Mouse (Mus musculus): ENCODE results near the gene Zc3h12c.

The Zc3h12c gene

GRCm38 (mm10) chr9:52167863-52168685 lies at the start of gene Zc3h12c:
Gene Zc3h12c, minus strand, starts transcription at chr9:52168572.
- DNase-seq = peak; percentile 66 to 82

- peak; percentile 48 to 69 for DNase-seq
These were observed 49.3 kb upstream of the Zc3h12c start for GRCm38 (mm10) chr9:52217636-52218035.

GRCm38 (mm10) chr9:52215291-52215690 lies 46.9 kb upstream of the Zc3h12c start:
- DNase-seq = no peak

GRCm38 (mm10) chr9:52212416-52212815 lies 44.0 kb upstream of the Zc3h12c start:
- no peak for DNase-seq

GRCm38 (mm10) chr9:52208510-52209030 lies 40.2 kb upstream of the Zc3h12c start:
- DNase-seq = no peak

- DNase-seq = no peak
These were observed 34.8 kb upstream of the Zc3h12c start for GRCm38 (mm10) chr9:52203189-52203588.

- DNase-seq = peak in 1 of 2 experiments; percentile 14
These were observed 31.9 kb upstream of the Zc3h12c start for GRCm38 (mm10) chr9:52200271-52200670.

GRCm38 (mm10) chr9:52195853-52196252 lies 27.5 kb upstream of the Zc3h12c start:
- no peak for DNase-seq

GRCm38 (mm10) chr9:52193851-52194250 lies 25.5 kb upstream of the Zc3h12c start:
- DNase-seq = no peak

GRCm38 (mm10) chr9:52190907-52191306 lies 22.5 kb upstream of the Zc3h12c start:
- DNase-seq = no peak

- DNase-seq = no peak
These were observed 19.7 kb upstream of the Zc3h12c start for GRCm38 (mm10) chr9:52188106-52188505.

- no peak for DNase-seq
These were observed 18.0 kb upstream of the Zc3h12c start for GRCm38 (mm10) chr9:52186296-52186941.

GRCm38 (mm10) chr9:52181419-52181818 lies 13.0 kb upstream of the Zc3h12c start:
- no peak for DNase-seq

- DNase-seq = peak in 1 of 2 experiments; percentile 13
These were observed 12.5 kb upstream of the Zc3h12c start for GRCm38 (mm10) chr9:52180851-52181250.

- DNase-seq = no peak
These were observed 7.0 kb upstream of the Zc3h12c start for GRCm38 (mm10) chr9:52175257-52175859.

- DNase-seq = no peak
These were observed 6.3 kb upstream of the Zc3h12c start for GRCm38 (mm10) chr9:52174671-52175111.

- DNase-seq = no peak
These were observed 5.6 kb upstream of the Zc3h12c start for GRCm38 (mm10) chr9:52173937-52174336.

GRCm38 (mm10) chr9:52172550-52172949 lies 4.2 kb upstream of the Zc3h12c start:
- no peak for DNase-seq

GRCm38 (mm10) chr9:52170671-52171070 lies 2.3 kb upstream of the Zc3h12c start:
- DNase-seq = no peak

- no peak for DNase-seq
These were observed 1.8 kb upstream of the Zc3h12c start for GRCm38 (mm10) chr9:52170131-52170530.

- DNase-seq = peak; percentile 84 to 93
These were observed 406 bp upstream of the Zc3h12c start for GRCm38 (mm10) chr9:52168686-52169270.

- no peak for DNase-seq
These were observed 888 bp downstream of the Zc3h12c start for GRCm38 (mm10) chr9:52167506-52167862.

- DNase-seq = no peak
These were observed 1.3 kb downstream of the Zc3h12c start for GRCm38 (mm10) chr9:52167084-52167483.

All from kidney, postnatal 25 days (tissue).